Mouse (Mus musculus) heart, embryonic 11.5 days (tissue): ENCODE data around the gene Cdk14. TPM values are rescaled to one million over a fixed set of nuclear protein-coding genes. Genes with fewer than 3 reads are reported as not detected.

Experiments
- ATAC-seq: fragments of 200-750 bp; cut with Nextera tagmentation; replicated peaks from 2 replicates; pipeline ENCODE4 v1.8.0; 2017; ENCODE audit warnings: moderate library complexity; ENCODE audit not compliant: insufficient number of reproducible peaks, low FRiP score, low TSS enrichment
- H3K27ac ChIP-seq: fragments of 300-500 bp; sonication (generic); 2 replicates; pipeline ENCODE4 v1.5.1; 2014; ENCODE audit warnings: mild to moderate bottlenecking, low read depth, low read length
- H3K27me3 ChIP-seq: fragments of 300-500 bp; sonication (generic); 2 replicates; pipeline ENCODE4 v1.6.1; 2014; ENCODE audit warnings: mild to moderate bottlenecking, low read length, mixed read lengths; ENCODE audit not compliant: control insufficient read depth, insufficient read depth
- H3K36me3 ChIP-seq: fragments of 300-500 bp; sonication (generic); 2 replicates; pipeline ENCODE4 v1.6.1; 2014; ENCODE audit warnings: mild to moderate bottlenecking, low read length, moderate library complexity, mixed read lengths; ENCODE audit not compliant: control insufficient read depth, insufficient read depth
- H3K4me1 ChIP-seq: fragments of 300-500 bp; sonication (generic); 2 replicates; pipeline ENCODE4 v1.6.1; 2014; ENCODE audit warnings: low read length; ENCODE audit not compliant: control insufficient read depth, insufficient read depth
- H3K4me2 ChIP-seq: fragments of 300-500 bp; sonication (generic); 2 replicates; pipeline ENCODE4 v1.6.1; 2014; ENCODE audit warnings: mild to moderate bottlenecking, moderate library complexity
- H3K4me3 ChIP-seq: fragments of 300-500 bp; sonication (generic); 2 replicates; pipeline ENCODE4 v1.5.1; 2014; ENCODE audit warnings: low read depth, low read length
- H3K9ac ChIP-seq: fragments of 300-500 bp; sonication (generic); 2 replicates; pipeline ENCODE4 v1.6.1; 2014; ENCODE audit warnings: mild to moderate bottlenecking, low read depth, low read length, moderate library complexity
- H3K9me3 ChIP-seq: fragments of 300-500 bp; sonication (generic); replicated peaks from 2 replicates; pipeline ENCODE4 v1.6.1; 2016; ENCODE audit warnings: low read length; ENCODE audit not compliant: control insufficient read depth
- WGBS: fragments of 180-500 bp; shearing (Covaris S2); extraction: QIAGEN DNeasy Blood & Tissue Kit; methylation state at CpG from one replicate; pipeline ENCODE4 v1.1.7; 2014; ENCODE audit not compliant: insufficient replicate concordance; 5-methylcytosine and 5-hydroxymethylcytosine counted together
- polyA plus RNA-seq: library from polyadenylated mRNA; unstranded; fragments of >200 nt; fragmentation: Nextera tagmentation; extraction: Ambion mirVana; gene quantifications from 2 replicates; pipeline ENCODE4 v1.2.1, GENCODE M21; 2014

The Cdk14 gene
- polyA plus RNA-seq, 1 experiment from 2014 or later, result 20.1 TPM

DNA sequence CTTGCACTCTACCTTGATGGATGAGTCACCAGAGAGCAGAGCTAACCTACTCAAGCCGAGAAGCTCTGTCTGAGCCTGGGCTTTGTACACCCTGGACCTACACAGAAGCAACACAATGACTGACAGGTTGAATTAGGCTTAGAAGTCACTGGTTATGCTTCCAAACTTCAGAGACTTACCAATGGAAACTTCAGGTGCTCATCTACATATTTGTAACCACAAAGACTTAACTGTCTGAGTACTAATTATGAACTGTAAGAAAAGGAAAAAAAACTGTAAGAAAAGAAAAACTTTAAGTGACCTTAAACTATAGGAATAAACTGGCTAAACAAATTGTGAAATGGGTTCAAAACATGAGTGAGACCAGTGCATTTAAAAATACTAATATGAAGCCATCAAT lies 364.6 kb downstream of the Cdk14 start:
- ATAC-seq, result no peak
- H3K27ac ChIP-seq, result no peak overlapping the region
- no peak overlapping the region for H3K4me2 ChIP-seq
- peaks cover 12% of the 10 kb centered on the region; the same call in 1 of the 2 replicates for H3K4me1 ChIP-seq
- WGBS, result 33% methylated on average over 1 of the region's 1 CpGs
- H3K36me3 ChIP-seq, result no peaks in the 10 kb centered on the region
- H3K4me3 ChIP-seq, result no peak overlapping the region
- H3K27me3 ChIP-seq, result no peaks in the 10 kb centered on the region
- no peak overlapping the region for H3K9ac ChIP-seq
- H3K9me3 ChIP-seq, result no peaks in the 10 kb centered on the region

DNA sequence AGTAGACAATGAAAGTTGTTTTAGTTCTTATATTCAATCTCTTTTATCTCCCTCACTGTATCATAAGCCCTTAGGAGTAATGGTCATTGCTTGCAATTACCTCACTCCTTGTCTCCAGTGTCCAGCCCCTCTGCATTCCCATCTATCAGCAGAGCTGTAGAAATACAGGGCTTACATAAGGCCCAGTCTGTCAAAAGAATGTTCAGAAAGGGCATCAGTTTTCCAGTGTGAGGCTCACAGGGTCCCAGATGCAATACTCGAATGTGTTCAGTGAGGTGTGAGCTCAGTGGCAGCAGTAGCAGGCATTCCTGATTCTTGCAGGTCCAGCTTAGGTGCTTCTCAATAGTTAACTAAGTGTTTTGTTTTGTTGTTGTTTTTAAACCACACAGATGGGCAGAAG lies 365.8 kb downstream of the Cdk14 start:
- H3K36me3 ChIP-seq, result no peaks in the 10 kb centered on the region
- no peak overlapping the region for H3K9ac ChIP-seq
- H3K4me1 ChIP-seq, result peaks cover 12% of the 10 kb centered on the region; the same call in 1 of the 2 replicates
- no peaks in the 10 kb centered on the region for H3K9me3 ChIP-seq
- WGBS, result 27% methylated on average over 1 of the region's 1 CpGs
- H3K4me2 ChIP-seq, result no peak overlapping the region
- ATAC-seq, result no peak
- H3K27ac ChIP-seq, result no peak overlapping the region
- no peaks in the 10 kb centered on the region for H3K27me3 ChIP-seq
- H3K4me3 ChIP-seq, result no peak overlapping the region

DNA sequence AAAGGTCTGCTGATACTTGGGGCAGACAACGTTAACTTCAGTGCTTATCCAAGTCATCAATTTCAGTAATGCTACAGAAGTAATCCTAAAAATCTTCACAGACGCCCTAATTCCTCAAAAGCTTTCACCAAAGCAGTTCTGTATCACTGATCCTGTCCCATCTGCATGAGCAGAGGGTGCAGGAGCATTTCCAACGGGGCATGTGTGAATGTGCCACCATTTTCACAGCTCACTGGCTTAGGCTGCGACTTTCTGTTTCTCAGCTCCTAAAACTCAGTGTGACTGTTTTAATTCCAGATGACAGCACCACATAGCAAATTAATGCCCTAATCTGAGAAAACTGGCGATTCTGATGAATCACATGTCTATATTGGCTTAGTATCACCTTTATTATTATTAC lies 375.8 kb downstream of the Cdk14 start:
- Histone ChIP-seq H3K27me3 (no peaks in the 10 kb centered on the region), H3K9ac (no peak overlapping the region)

DNA sequence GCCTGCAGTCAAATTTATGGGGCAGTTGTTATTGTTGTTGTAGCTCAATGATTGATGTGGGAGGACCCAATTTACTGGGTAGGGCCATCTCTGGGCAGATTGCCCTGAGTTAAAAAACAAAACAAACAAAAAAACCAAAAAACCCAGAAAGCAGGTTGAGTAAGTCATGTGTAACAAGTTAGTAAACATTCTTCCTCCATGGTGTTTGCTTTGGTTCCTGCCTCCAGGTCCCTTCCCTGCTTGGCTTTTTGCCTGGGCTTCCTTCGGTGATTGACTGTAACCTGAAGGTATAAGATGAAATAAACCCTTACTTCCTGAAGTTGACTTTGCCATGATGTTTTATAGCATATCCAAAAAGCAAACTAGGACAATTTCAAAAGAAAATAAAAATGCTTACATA lies 377.4 kb downstream of the Cdk14 start:
- WGBS, result 79% methylated on average over 1 of the region's 1 CpGs
- H3K9me3 ChIP-seq, result no peaks in the 10 kb centered on the region
- no peak overlapping the region for H3K4me2 ChIP-seq
- H3K9ac ChIP-seq, result no peak overlapping the region
- no peaks in the 10 kb centered on the region for H3K27me3 ChIP-seq
- H3K36me3 ChIP-seq, result no peaks in the 10 kb centered on the region
- H3K27ac ChIP-seq, result no peak overlapping the region
- no peak for ATAC-seq
- no peak overlapping the region for H3K4me3 ChIP-seq
- no peaks in the 10 kb centered on the region for H3K4me1 ChIP-seq

More for the DNA sequence above, 375.8 kb downstream of the Cdk14 start:
- Histone ChIP-seq H3K4me2 (no peak overlapping the region), H3K4me3 (no peak overlapping the region), H3K4me1 (no peaks in the 10 kb centered on the region), H3K9me3 (no peaks in the 10 kb centered on the region), H3K27ac (no peak overlapping the region), H3K36me3 (no peaks in the 10 kb centered on the region)
- WGBS, result 76% methylated on average over 5 of the region's 5 CpGs
- ATAC-seq, result no peak

- Histone ChIP-seq H3K36me3 (no peaks in the 10 kb centered on the region), H3K4me3 (no peak overlapping the region), H3K9me3 (no peaks in the 10 kb centered on the region), H3K4me2 (no peak overlapping the region), H3K27ac (no peak overlapping the region), H3K4me1 (no peaks in the 10 kb centered on the region), H3K27me3 (no peaks in the 10 kb centered on the region), H3K9ac (no peak overlapping the region)
- no peak for ATAC-seq
- WGBS, result 85% methylated on average over 4 of the region's 4 CpGs
Observed at GRCm38 (mm10) chr5:5041480-5041879, 378.6 kb downstream of the Cdk14 start.

DNA sequence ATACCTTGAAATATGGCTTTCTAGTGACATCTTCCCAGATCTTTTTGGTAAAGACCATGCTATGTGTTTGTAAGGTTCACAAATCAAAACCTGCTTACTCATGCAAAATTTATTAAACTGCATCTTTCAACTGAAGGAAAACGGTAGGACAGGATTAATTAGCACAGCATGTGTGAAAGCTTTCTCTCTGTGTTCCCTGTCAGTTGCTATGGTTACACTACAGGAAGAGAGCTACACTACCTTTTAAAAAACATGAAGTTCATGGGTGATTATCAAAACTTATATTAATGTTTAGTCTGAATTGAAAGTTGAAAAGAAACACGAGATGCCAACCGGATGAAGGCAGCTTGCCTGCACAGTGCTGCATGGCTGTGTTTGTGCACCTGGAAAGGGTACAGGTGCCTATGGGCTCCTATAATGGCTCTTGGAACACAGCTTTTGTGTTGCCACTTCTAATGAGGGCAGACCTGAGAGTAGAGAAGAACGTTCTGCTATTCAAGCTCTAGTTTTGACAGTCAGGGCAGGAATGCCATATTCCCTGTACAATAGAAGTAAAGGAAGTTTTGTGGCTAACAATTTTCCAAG lies 380.3 kb downstream of the Cdk14 start:
- 75% methylated on average over 4 of the region's 4 CpGs for WGBS
- H3K9ac ChIP-seq, result no peak overlapping the region
- H3K4me1 ChIP-seq, result no peaks in the 10 kb centered on the region
- no peaks in the 10 kb centered on the region for H3K36me3 ChIP-seq
- H3K4me3 ChIP-seq, result no peak overlapping the region
- H3K9me3 ChIP-seq, result no peaks in the 10 kb centered on the region
- H3K27ac ChIP-seq, result no peak overlapping the region
- H3K4me2 ChIP-seq, result no peak overlapping the region
- ATAC-seq, result no peak
- no peaks in the 10 kb centered on the region for H3K27me3 ChIP-seq

DNA sequence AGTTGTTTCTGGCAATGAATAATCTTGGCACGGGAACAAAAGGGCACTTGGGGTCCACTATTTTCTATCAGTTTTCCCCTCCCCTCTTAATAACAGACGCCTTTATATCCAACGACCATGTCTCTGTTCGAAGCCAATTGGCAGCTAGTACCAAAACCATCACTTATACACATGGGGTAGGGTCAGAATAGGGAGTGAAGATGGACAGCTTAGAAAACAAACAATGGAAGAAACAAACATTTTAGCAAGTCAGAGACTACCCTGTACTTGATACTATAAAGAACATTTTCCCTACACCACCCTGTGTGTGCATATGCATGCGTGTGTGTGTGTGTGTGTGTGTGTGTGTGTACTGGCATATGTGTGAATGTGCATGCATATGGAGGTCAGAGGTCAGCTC lies 386.7 kb downstream of the Cdk14 start:
- WGBS, result 85% methylated on average over 5 of the region's 5 CpGs
- H3K9me3 ChIP-seq, result no peaks in the 10 kb centered on the region
- H3K4me2 ChIP-seq, result no peak overlapping the region
- no peak overlapping the region for H3K4me3 ChIP-seq
- H3K9ac ChIP-seq, result no peak overlapping the region
- no peaks in the 10 kb centered on the region for H3K27me3 ChIP-seq
- H3K36me3 ChIP-seq, result no peaks in the 10 kb centered on the region
- H3K27ac ChIP-seq, result no peak overlapping the region
- no peaks in the 10 kb centered on the region for H3K4me1 ChIP-seq
- no peak for ATAC-seq

DNA sequence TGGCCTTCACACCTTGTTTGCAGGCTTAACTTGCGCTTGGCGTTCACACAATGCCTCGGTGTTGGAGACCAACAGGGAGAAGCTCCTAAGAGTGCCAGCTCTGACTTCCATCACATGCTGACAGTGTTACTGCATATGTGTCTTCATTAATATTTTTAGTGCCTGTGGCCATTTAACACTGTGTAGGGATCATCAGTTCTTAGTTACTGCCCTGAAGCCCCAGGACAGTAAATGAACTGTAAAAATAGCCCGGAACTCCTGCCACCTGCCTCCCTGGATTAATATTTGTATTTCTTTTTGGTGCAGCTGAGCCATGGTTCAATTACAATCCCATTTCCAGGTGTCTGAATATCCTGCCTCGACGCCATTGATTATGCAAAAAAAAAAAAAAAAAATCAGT lies 387.3 kb downstream of the Cdk14 start:
- Histone ChIP-seq H3K9ac (no peak overlapping the region), H3K27ac (no peak overlapping the region), H3K4me3 (no peak overlapping the region), H3K4me1 (no peaks in the 10 kb centered on the region), H3K27me3 (no peaks in the 10 kb centered on the region), H3K9me3 (no peaks in the 10 kb centered on the region), H3K4me2 (no peak overlapping the region), H3K36me3 (no peaks in the 10 kb centered on the region)
- WGBS, result 61% methylated on average over 6 of the region's 6 CpGs
- no peak for ATAC-seq

DNA sequence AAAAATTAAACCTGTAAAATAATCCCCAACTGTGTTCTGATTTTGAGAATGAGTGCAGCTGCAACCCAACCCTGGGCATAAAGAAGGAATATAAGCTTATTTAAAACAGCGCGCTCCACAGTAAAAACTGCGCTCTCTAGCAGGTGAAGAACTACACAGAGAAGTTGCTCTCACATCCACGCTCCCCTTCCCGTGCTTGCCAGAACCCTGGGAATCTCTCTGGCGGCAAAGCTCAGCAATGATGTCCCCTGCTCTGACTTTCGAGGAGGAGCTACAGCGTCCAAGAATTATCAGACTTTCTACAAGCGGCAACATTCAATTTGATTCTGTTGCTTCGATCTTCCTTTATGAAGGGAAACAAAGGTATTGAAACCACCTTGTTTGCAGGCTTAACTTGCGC lies 387.7 kb downstream of the Cdk14 start:
- no peaks in the 10 kb centered on the region for H3K4me1 ChIP-seq
- H3K36me3 ChIP-seq, result no peaks in the 10 kb centered on the region
- ATAC-seq, result no peak
- WGBS, result 74% methylated on average over 11 of the region's 11 CpGs
- no peak overlapping the region for H3K27ac ChIP-seq
- H3K27me3 ChIP-seq, result no peaks in the 10 kb centered on the region
- H3K4me3 ChIP-seq, result no peak overlapping the region
- H3K9me3 ChIP-seq, result no peaks in the 10 kb centered on the region
- no peak overlapping the region for H3K9ac ChIP-seq
- no peak overlapping the region for H3K4me2 ChIP-seq
